Mouse (Mus musculus): ENCODE data around the gene Kif3c. TPM values are rescaled to one million over a fixed set of nuclear protein-coding genes. Genes with fewer than 3 reads are reported as not detected.
A peak's percentile ranks its signal among the peaks of the same experiment; 100 is the strongest.

Gene Kif3c
- polyA plus RNA-seq, 2 experiments: 0.42 to 0.61 TPM

DNA sequence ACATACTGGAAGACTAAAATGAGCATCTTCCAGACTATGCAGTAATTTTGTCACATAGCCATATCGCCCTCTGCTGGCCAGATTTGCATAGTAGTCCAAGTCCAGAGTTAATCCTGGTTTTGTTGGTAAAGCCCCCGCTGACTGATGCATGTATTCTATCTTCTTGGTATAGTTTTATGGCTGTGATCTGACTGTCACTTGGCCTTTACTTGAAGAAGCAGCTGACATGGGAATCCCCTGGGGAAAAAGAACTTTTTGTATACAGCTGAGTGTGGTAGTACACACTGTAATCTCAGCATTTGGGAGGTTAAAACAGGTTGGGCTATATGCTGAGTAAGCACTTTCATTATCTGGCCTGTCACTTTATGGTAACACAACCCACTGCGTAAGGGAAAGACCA lies 5.6 kb upstream of the Kif3c start:
- TF ChIP-seq CTCF (IDR thresholded peaks at IDR 0.05; ENCODE audit: low read depth) (peak; percentile 72), EP300 (IDR thresholded peaks at IDR 0.05; ENCODE audit: low read depth) (no peak)
- no peaks in the 10 kb centered on the region for H3K4me1 ChIP-seq (replicated peaks; ENCODE audit: control insufficient read depth in 2 of 2, insufficient read depth in 2 of 2, low read length in 1 of 2)
- no peak overlapping the region for H3K27ac ChIP-seq
- no peaks in the 10 kb centered on the region for H3K36me3 ChIP-seq (replicated peaks; ENCODE audit: control insufficient read depth, insufficient read depth, low read depth)
- no peak overlapping the region for H3K4me3 ChIP-seq (ENCODE audit: insufficient read depth in 1 of 2, low read depth in 2 of 2, low read length in 2 of 2)
- H3K27me3 ChIP-seq (ENCODE audit: control insufficient read depth, insufficient read depth, low read length): no peaks in the 10 kb centered on the region
- WGBS (ENCODE audit: insufficient replicate concordance): 11% methylated on average over 3 of the region's 3 CpGs
- DNase-seq (ENCODE audit: low read depth in 3 of 3, low spot score in 3 of 3) (peak; percentile 41 to 47 (median 42)), ATAC-seq (ENCODE audit: insufficient read depth) (peak; percentile 51; the same call in 1 of the 2 replicates)
- H3K4me2 ChIP-seq (ENCODE audit: low read depth): no peak overlapping the region
- H3K9me3 ChIP-seq (ENCODE audit: control insufficient read depth, low read length): no peaks in the 10 kb centered on the region
- H3K9ac ChIP-seq (replicated peaks): no peak overlapping the region

DNA sequence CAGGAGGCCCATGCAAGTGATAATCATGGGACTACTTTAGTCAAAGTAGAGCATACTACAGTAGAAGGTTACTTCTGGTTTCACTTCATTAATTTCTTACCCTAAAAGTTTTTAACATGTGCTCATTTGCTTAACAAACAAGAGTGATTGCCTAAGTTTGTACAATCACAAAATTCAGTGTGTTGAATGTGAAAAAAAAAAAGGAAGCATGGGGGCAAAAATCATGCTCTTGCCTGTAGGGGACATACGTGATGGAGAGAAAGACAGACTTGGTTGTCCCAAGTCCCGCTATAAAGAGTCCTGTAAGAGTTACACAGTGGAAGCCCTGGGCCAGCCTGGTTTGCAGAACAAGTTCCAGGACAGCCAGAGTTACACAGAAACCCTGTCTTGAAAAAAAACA lies 4.9 kb upstream of the Kif3c start:
- no peak overlapping the region for H3K27ac ChIP-seq
- TF ChIP-seq EP300 (IDR thresholded peaks at IDR 0.05; ENCODE audit: low read depth): no peak
- no peak for TF ChIP-seq CTCF (IDR thresholded peaks at IDR 0.05; ENCODE audit: low read depth)
- no peaks in the 10 kb centered on the region for H3K4me1 ChIP-seq (replicated peaks; ENCODE audit: control insufficient read depth in 2 of 2, insufficient read depth in 2 of 2, low read length in 1 of 2)
- DNase-seq (ENCODE audit: low read depth in 3 of 3, low spot score in 3 of 3) (no peak), ATAC-seq (ENCODE audit: insufficient read depth) (no peak)
- no peaks in the 10 kb centered on the region for H3K36me3 ChIP-seq (replicated peaks; ENCODE audit: control insufficient read depth, insufficient read depth, low read depth)
- H3K27me3 ChIP-seq (ENCODE audit: control insufficient read depth, insufficient read depth, low read length): no peaks in the 10 kb centered on the region
- 75% methylated on average over 2 of the region's 2 CpGs for WGBS (ENCODE audit: insufficient replicate concordance)
- H3K9me3 ChIP-seq (ENCODE audit: control insufficient read depth, low read length): no peaks in the 10 kb centered on the region
- no peak overlapping the region for H3K9ac ChIP-seq (replicated peaks)
- no peak overlapping the region for H3K4me2 ChIP-seq (ENCODE audit: low read depth)
- H3K4me3 ChIP-seq (ENCODE audit: insufficient read depth in 1 of 2, low read depth in 2 of 2, low read length in 2 of 2): no peak overlapping the region

DNA sequence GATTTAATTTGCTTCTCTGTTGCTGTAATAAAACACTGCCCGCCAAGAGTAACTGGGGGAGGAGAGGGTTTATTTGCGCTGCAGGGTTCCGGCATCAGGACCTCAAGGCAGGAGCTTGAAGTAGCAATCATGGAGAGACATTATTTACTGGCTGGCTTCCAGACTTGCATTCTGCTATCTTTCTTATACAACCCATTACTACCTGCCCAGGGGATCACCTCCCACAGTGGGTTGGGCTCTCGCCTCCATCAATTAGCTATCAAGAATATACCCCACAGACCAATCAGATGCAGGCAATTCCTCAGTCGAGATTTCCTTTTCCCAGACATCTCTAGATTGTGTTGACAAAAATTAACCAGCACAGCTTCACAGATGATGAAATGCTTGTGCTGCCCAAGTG lies 856 bp upstream of the Kif3c start:
- Histone ChIP-seq H3K27ac (no peak overlapping the region), H3K4me3 (ENCODE audit: insufficient read depth in 1 of 2, low read depth in 2 of 2, low read length in 2 of 2) (no peak overlapping the region), H3K27me3 (ENCODE audit: control insufficient read depth, insufficient read depth, low read length) (peaks cover 11% of the 10 kb centered on the region), H3K9ac (replicated peaks) (no peak overlapping the region), H3K4me2 (ENCODE audit: low read depth) (no peak overlapping the region), H3K4me1 (replicated peaks; ENCODE audit: control insufficient read depth in 2 of 2, insufficient read depth in 2 of 2, low read length in 1 of 2) (no peaks in the 10 kb centered on the region), H3K36me3 (replicated peaks; ENCODE audit: control insufficient read depth, insufficient read depth, low read depth) (no peaks in the 10 kb centered on the region), H3K9me3 (ENCODE audit: control insufficient read depth, low read length) (no peaks in the 10 kb centered on the region)
- no peak for DNase-seq (ENCODE audit: low read depth in 3 of 3, low spot score in 3 of 3)
- ATAC-seq (ENCODE audit: insufficient read depth): no peak
- TF ChIP-seq CTCF (IDR thresholded peaks at IDR 0.05; ENCODE audit: low read depth) (no peak), EP300 (IDR thresholded peaks at IDR 0.05; ENCODE audit: low read depth) (no peak)
- 74% methylated on average over 5 of the region's 5 CpGs for WGBS (ENCODE audit: insufficient replicate concordance)

DNA sequence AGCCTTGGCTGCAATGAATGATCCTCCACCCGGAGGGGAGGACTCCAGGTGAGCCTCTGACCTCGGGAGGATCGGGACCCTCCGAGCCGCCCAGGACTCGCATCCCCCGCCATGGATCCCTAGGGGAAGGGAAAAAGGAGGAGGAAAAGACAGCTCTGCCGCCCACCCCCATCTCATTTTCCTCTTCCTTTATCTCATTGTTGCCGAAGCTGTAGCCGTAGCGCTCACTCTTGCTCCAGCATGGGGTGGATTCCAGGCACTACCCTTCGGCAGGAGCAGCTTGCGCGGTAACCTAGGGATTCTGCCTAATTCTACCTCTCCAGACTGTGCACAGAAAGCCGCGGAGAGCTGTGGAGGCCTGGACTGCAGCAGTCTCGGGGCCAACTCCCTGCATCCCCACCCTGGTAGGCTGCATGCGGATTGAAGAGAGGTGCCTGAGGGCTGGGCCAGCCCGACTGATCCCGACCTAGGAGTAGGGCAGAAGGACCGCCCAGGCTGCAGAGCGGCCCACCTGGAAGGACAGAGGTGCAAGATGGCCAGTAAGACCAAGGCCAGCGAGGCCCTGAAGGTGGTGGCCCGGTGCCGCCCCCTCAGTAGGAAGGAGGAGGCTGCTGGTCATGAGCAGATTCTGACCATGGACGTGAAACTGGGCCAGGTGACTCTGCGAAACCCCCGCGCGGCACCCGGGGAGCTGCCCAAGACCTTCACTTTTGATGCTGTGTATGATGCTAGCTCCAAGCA lies 687 bp downstream of the Kif3c start:
- DNase-seq (ENCODE audit: low read depth in 3 of 3, low spot score in 3 of 3): no peak
- ATAC-seq (ENCODE audit: insufficient read depth): peak; percentile 22; the same call in 1 of the 2 replicates
- TF ChIP-seq EP300 (IDR thresholded peaks at IDR 0.05; ENCODE audit: low read depth) (no peak), CTCF (IDR thresholded peaks at IDR 0.05; ENCODE audit: low read depth) (no peak)

DNA sequence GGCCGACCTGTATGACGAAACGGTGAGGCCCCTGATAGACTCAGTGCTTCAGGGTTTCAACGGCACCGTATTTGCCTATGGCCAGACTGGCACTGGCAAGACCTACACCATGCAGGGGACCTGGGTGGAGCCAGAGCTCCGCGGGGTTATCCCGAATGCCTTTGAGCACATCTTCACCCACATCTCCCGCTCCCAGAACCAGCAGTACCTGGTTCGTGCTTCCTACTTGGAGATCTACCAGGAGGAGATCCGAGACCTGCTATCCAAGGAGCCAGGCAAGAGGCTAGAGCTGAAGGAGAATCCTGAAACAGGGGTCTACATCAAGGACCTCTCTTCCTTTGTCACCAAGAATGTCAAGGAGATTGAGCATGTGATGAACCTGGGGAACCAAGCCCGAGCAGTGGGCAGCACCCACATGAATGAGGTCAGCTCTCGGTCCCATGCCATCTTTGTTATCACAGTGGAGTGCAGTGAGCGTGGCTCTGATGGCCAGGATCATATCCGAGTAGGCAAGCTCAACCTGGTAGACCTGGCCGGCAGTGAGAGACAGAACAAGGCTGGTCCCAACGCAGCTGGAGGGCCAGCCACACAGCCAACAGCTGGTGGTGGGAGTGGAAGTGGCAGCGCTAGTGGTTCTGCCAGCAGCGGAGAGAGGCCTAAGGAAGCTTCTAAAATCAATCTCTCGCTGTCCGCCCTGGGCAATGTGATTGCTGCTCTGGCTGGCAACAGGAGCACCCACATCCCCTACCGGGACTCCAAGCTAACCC lies 1.4 kb downstream of the Kif3c start:
- Histone ChIP-seq H3K27me3 (ENCODE audit: control insufficient read depth, insufficient read depth, low read length) (peaks cover 11% of the 10 kb centered on the region), H3K4me1 (replicated peaks; ENCODE audit: control insufficient read depth in 2 of 2, insufficient read depth in 2 of 2, low read length in 1 of 2) (no peaks in the 10 kb centered on the region), H3K27ac (no peak overlapping the region), H3K4me3 (ENCODE audit: insufficient read depth in 1 of 2, low read depth in 2 of 2, low read length in 2 of 2) (no peak overlapping the region), H3K36me3 (replicated peaks; ENCODE audit: control insufficient read depth, insufficient read depth, low read depth) (no peaks in the 10 kb centered on the region), H3K9me3 (ENCODE audit: control insufficient read depth, low read length) (no peaks in the 10 kb centered on the region), H3K4me2 (ENCODE audit: low read depth) (no peak overlapping the region), H3K9ac (replicated peaks) (no peak overlapping the region)
- 61% methylated on average over 22 of the region's 22 CpGs for WGBS (ENCODE audit: insufficient replicate concordance)
- DNase-seq (ENCODE audit: low read depth in 3 of 3, low spot score in 3 of 3) (no peak), ATAC-seq (ENCODE audit: insufficient read depth) (no peak)
- TF ChIP-seq CTCF (IDR thresholded peaks at IDR 0.05; ENCODE audit: low read depth) (no peak), EP300 (IDR thresholded peaks at IDR 0.05; ENCODE audit: low read depth) (no peak)

More for the DNA sequence above, 687 bp downstream of the Kif3c start:
- Histone ChIP-seq H3K9ac (replicated peaks) (peak overlapping the region; percentile 48; the same call in 1 of the 2 replicates), H3K27ac (no peak overlapping the region), H3K4me3 (ENCODE audit: insufficient read depth in 1 of 2, low read depth in 2 of 2, low read length in 2 of 2) (peak overlapping the region; percentile 55 to 63), H3K27me3 (ENCODE audit: control insufficient read depth, insufficient read depth, low read length) (peaks cover 11% of the 10 kb centered on the region), H3K36me3 (replicated peaks; ENCODE audit: control insufficient read depth, insufficient read depth, low read depth) (no peaks in the 10 kb centered on the region), H3K9me3 (ENCODE audit: control insufficient read depth, low read length) (no peaks in the 10 kb centered on the region), H3K4me2 (ENCODE audit: low read depth) (peak overlapping the region; percentile 76), H3K4me1 (replicated peaks; ENCODE audit: control insufficient read depth in 2 of 2, insufficient read depth in 2 of 2, low read length in 1 of 2) (no peaks in the 10 kb centered on the region)
- 5% methylated on average over 31 of the region's 31 CpGs for WGBS (ENCODE audit: insufficient replicate concordance)
